Mouse (Mus musculus) small intestine, adult 2 months (tissue): ENCODE results near the gene Olfr776. TPM values are rescaled to one million over a fixed set of nuclear protein-coding genes. Genes with fewer than 3 reads are reported as not detected.
"Not testable (repeated sequence)": the region's sequence is repeated elsewhere in the genome, so short reads cannot be mapped to it uniquely, and the experiment has no call there.

Source experiments
- H3K27ac ChIP-seq: fragments of 200-500 bp; 2 replicates; pipeline ENCODE4 v1.5.1; 2012; ENCODE audit warnings: low read depth, low read length, control low read depth, inconsistent platforms; ENCODE audit not compliant: insufficient read depth
- H3K27me3 ChIP-seq: fragments of 200-500 bp; 2 replicates; pipeline ENCODE4 v1.6.1; 2012; ENCODE audit warnings: mild to moderate bottlenecking, moderate library complexity, low read length, inconsistent platforms; ENCODE audit not compliant: control insufficient read depth, insufficient read depth
- H3K36me3 ChIP-seq: fragments of 200-500 bp; 2 replicates; pipeline ENCODE4 v1.6.1; 2012; ENCODE audit warnings: mild to moderate bottlenecking, low read length, control low read depth, inconsistent platforms; ENCODE audit not compliant: control insufficient read depth, insufficient read depth
- H3K4me1 ChIP-seq: fragments of 200-500 bp; 2 replicates; pipeline ENCODE4 v1.6.1; 2012; ENCODE audit warnings: low read length, inconsistent platforms, mixed read lengths; ENCODE audit not compliant: control insufficient read depth, insufficient read depth, insufficient read length
- H3K4me3 ChIP-seq: fragments of 200-500 bp; 2 replicates; pipeline ENCODE4 v1.5.1; 2012; ENCODE audit warnings: low read depth, mild to moderate bottlenecking, control low read depth, inconsistent platforms, low read length, moderate library complexity
- CTCF ChIP-seq: fragments of 200-500 bp; IDR thresholded peaks from 2 replicates; pipeline ENCODE4 v1.5.1; 2012; ENCODE audit warnings: low read depth, mild to moderate bottlenecking, control low read depth, inconsistent platforms, low read length, moderate library complexity, mixed read lengths; ENCODE audit not compliant: insufficient replicate concordance, insufficient read length; ENCODE audit errors: extremely low read depth
- POLR2A ChIP-seq: fragments of 200-500 bp; IDR thresholded peaks from 2 replicates; pipeline ENCODE4 v1.6.1; 2012; ENCODE audit warnings: low read depth, mild to moderate bottlenecking, control low read depth, inconsistent platforms, low read length, moderate library complexity
- WGBS: fragments of 180-500 bp; shearing (Covaris S2); methylation state at CpG from one replicate; pipeline ENCODE4 v1.1.7; 2018; 5-methylcytosine and 5-hydroxymethylcytosine counted together
- polyA plus RNA-seq: library from polyadenylated mRNA; depleted of rRNA; stranded (reverse); fragments of >200 nt; gene quantifications from 2 replicates; pipeline ENCODE4 v1.2.3, GENCODE M21; 2012; rRNA removed

Gene Olfr776
- not detected in 2 replicates for polyA plus RNA-seq

DNA sequence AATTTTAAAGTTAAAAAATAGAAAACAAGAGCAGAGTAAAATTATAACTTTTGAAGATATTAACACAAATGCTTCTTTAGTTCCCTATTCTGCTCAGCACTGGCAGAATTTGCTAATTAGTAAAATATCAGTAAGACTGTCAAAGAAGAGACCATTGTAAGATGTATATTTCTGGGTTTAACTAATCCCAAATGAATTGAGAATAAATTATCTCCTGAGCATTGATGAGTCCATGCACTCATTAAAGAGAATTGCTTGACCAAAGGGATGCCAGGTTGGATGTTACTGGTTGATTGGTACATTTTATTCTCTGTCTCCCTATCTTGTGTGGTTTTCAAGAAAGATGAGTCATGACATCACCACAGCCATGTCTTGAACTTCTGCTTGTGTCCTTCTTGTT, at the start of gene Olfr776:
Gene Olfr776, plus strand, starts transcription at position 301 of the 400 bp plus-strand sequence.
- H3K36me3 ChIP-seq, result no peaks in the 10 kb centered on the region
- no peak for TF ChIP-seq CTCF
- no peak for TF ChIP-seq POLR2A
- H3K27ac ChIP-seq, result no peak within 1 kb of the TSS
- no peaks in the 10 kb centered on the region for H3K27me3 ChIP-seq
- H3K4me3 ChIP-seq, result no peak within 1 kb of the TSS
- no peaks in the 10 kb centered on the region for H3K4me1 ChIP-seq

- Histone ChIP-seq H3K36me3 (no peaks in the 10 kb centered on the region), H3K4me1 (no peaks in the 10 kb centered on the region), H3K27me3 (no peaks in the 10 kb centered on the region), H3K4me3 (no peak overlapping the region), H3K27ac (no peak overlapping the region)
- TF ChIP-seq CTCF, result no peak
- no peak for TF ChIP-seq POLR2A
- 78% methylated on average over 1 of the region's 1 CpGs for WGBS
These were observed 28.2 kb upstream of the Olfr776 start for GRCm38 (mm10) chr10:129230737-129231136.

GRCm38 (mm10) chr10:129235904-129236303, 23.0 kb upstream of the Olfr776 start, which contains the start of gene Olfr774:
TSS of gene Olfr774 (plus strand) at chr10:129236204.
- Histone ChIP-seq H3K27me3 (no peaks in the 10 kb centered on the region), H3K4me1 (no peaks in the 10 kb centered on the region), H3K36me3 (no peaks in the 10 kb centered on the region), H3K4me3 (no peak within 1 kb of the TSS), H3K27ac (no peak within 1 kb of the TSS)
- TF ChIP-seq CTCF (no peak), POLR2A (no peak)
- WGBS, result 60% methylated on average over 2 of the region's 2 CpGs

- WGBS, result 73% methylated on average over 3 of the region's 3 CpGs
- H3K4me3 ChIP-seq, result no peak within 1 kb of the TSS
- H3K27me3 ChIP-seq, result no peaks in the 10 kb centered on the region
- TF ChIP-seq POLR2A (no peak), CTCF (no peak)
- no peaks in the 10 kb centered on the region for H3K4me1 ChIP-seq
- no peaks in the 10 kb centered on the region for H3K36me3 ChIP-seq
- no peak within 1 kb of the TSS for H3K27ac ChIP-seq
These were observed 10.8 kb upstream of the Olfr776 start, which contains the start of gene Olfr775 for GRCm38 (mm10) chr10:129248112-129248511. TSS of gene Olfr775 (plus strand) at chr10:129248412.

- WGBS, result 90% methylated on average over 2 of the region's 2 CpGs
- Histone ChIP-seq H3K27ac (no peak within 1 kb of the TSS), H3K4me1 (no peaks in the 10 kb centered on the region), H3K4me3 (no peak within 1 kb of the TSS), H3K36me3 (no peaks in the 10 kb centered on the region), H3K27me3 (no peaks in the 10 kb centered on the region)
- TF ChIP-seq POLR2A, result no peak
- no peak for TF ChIP-seq CTCF
These were observed 12.2 kb downstream of the Olfr776 start, which contains the start of gene Olfr777 for GRCm38 (mm10) chr10:129271081-129271535. TSS of gene Olfr777 (minus strand) at chr10:129271485.

DNA sequence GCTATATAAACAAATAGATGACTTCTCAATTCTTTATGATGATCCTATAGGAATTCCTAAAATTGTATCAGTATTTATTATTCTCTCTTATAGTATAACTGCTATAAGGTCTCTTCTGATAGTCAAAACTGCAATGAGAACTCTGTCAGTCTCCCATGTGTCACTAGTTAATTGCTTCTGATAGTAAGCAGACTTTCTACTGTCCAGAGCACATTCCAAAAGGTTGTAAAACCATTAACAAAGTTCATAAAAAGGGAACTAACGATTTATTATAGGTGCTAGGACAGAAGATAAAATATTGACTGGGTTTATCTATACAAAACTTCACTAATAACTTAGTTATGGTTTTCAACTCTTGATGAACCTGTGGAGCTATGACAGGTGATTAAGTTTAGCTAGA, 54.0 kb downstream of the Olfr776 start:
- WGBS, result 16% methylated on average over 1 of the region's 1 CpGs
- H3K4me3 ChIP-seq, H3K27ac ChIP-seq, H3K36me3 ChIP-seq, H3K27me3 ChIP-seq, H3K4me1 ChIP-seq: not testable (repeated sequence)

- WGBS, result 67% methylated on average over 1 of the region's 1 CpGs
- H3K4me3 ChIP-seq, H3K27me3 ChIP-seq, H3K36me3 ChIP-seq, H3K4me1 ChIP-seq, H3K27ac ChIP-seq: not testable (repeated sequence)
These were observed 54.6 kb downstream of the Olfr776 start for GRCm38 (mm10) chr10:129313521-129313920.

Other genes with a start within 250 kb of the Olfr776 start
- gene Olfr763, start 248.3 kb upstream of the Olfr776 start, polyA plus RNA-seq, result not detected in 2 replicates
- gene Olfr764-ps1, start 219.2 kb upstream of the Olfr776 start, polyA plus RNA-seq, result not detected in 2 replicates
- gene Olfr765, start 209.1 kb upstream of the Olfr776 start, polyA plus RNA-seq, result not detected in 2 replicates
- gene Olfr766-ps1, start 190.2 kb upstream of the Olfr776 start, polyA plus RNA-seq, result not detected in 2 replicates
- gene Olfr767, start 176.2 kb upstream of the Olfr776 start, polyA plus RNA-seq, result not detected in 2 replicates
- not detected in 2 replicates for gene Olfr768, start 159.8 kb upstream of the Olfr776 start, polyA plus RNA-seq
- not detected in 2 replicates for gene Olfr769, start 141.3 kb upstream of the Olfr776 start, polyA plus RNA-seq
- not detected in 2 replicates for gene Olfr770, start 120.1 kb upstream of the Olfr776 start, polyA plus RNA-seq
- gene Olfr771, start 94.4 kb upstream of the Olfr776 start, polyA plus RNA-seq, result not detected in 2 replicates
- not detected in 2 replicates for gene Olfr772, start 81.2 kb upstream of the Olfr776 start, polyA plus RNA-seq
- gene Olfr773, start 71.7 kb upstream of the Olfr776 start, polyA plus RNA-seq, result not detected in 2 replicates
- gene Olfr774, start 22.9 kb upstream of the Olfr776 start, polyA plus RNA-seq, result not detected in 2 replicates
- gene Olfr775, start 10.7 kb upstream of the Olfr776 start, polyA plus RNA-seq, result not detected in 2 replicates
- not detected in 2 replicates for gene Olfr777, start 12.4 kb downstream of the Olfr776 start, polyA plus RNA-seq
- gene Olfr780, start 59.0 kb downstream of the Olfr776 start, polyA plus RNA-seq, result not detected in 2 replicates
- not detected in 2 replicates for gene Olfr781, start 69.7 kb downstream of the Olfr776 start, polyA plus RNA-seq
- gene Olfr782, start 89.7 kb downstream of the Olfr776 start, polyA plus RNA-seq, result not detected in 2 replicates
- gene Olfr784, start 125.0 kb downstream of the Olfr776 start, polyA plus RNA-seq, result not detected in 2 replicates
- gene Olfr785, start 146.3 kb downstream of the Olfr776 start, polyA plus RNA-seq, result not detected in 2 replicates
- gene Olfr786, start 168.2 kb downstream of the Olfr776 start, polyA plus RNA-seq, result not detected in 2 replicates
- gene Olfr787, start 202.7 kb downstream of the Olfr776 start, polyA plus RNA-seq, result not detected in 2 replicates
- gene Olfr788, start 211.9 kb downstream of the Olfr776 start, polyA plus RNA-seq, result not detected in 2 replicates
- not detected in 2 replicates for gene Olfr789, start 225.6 kb downstream of the Olfr776 start, polyA plus RNA-seq
- not detected in 2 replicates for gene Olfr790, start 239.4 kb downstream of the Olfr776 start, polyA plus RNA-seq